Mouse (Mus musculus): Measurements from ENCODE around the gene C1ra. TPM values are rescaled to one million over a fixed set of nuclear protein-coding genes. Genes with fewer than 3 reads are reported as not detected.

C1ra gene
- polyA plus RNA-seq (2012; ENCODE audit: low replicate concordance), result 2.6 and 5.0 TPM in 2 replicates

DNA sequence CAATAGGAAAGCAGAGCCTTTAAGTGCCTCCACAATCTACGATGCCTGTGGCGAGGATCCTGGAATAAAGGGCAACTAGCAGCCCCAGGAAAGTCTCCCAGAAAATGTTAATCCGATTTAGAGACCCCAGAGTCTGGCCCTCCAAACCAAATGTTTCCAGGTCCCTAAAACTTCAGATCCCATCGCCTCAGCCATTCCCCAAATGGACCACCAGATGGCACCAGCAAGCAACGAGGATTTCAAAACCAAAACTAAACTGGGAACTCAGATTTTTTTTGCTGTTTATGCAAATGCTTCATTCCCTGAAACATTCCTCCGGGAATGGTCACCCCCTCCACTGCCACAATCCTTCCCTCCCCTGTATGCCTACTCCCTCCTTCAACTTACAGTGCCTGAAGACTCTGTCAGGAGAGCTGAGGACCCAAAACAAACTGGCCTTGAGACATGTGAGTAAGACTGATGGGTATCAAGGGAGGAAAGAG, at the start of gene C1ra:
Gene C1ra (plus strand): TSS at position 51 of the 482 bp plus-strand sequence.

DNA sequence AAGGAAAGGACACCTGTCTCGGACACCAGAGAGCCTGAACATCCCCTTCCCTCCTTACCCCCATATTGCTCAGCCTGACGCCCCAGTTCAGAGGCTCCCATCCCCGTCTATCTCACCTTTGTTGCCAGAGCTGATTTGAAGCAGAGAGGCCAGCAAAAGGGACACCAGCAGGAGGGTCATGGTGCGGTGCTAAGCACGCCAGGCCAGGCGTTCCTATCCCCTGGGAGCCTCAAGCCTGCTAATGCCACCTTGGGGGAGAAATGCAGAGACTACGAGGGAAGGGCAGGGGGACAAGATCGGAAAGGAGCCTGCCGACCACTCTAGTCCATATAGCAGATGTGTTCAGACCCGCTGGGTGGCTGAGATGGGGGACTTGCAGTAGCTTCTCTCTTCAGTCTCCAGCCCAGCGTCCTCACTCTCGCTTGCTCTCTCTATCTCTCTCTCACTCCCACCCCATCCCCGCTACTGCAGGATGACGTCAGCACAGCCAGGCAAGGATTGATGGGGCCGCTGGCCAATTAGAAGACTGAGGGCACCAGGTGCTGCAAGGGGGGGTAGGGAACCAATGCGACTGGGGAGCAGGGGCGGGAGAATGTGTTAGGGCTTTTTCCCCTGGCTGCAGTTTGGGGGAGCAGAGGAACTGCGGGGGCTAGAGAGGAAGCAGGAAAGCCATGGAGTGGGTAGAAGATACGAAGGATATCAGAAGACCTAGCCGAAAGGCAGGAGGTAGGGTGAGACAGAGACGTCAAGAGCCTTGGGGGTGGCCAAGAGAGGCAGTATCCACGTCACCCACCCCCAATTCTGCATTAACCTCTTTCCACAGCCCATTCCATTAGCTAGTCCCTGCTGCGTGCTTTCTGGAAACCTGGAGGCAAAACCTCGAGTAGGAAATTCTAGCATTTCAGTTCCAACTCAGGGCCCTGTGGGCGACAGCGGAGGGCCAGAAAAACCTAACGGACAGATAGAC, 47.6 kb upstream of the C1ra start, which contains the start of gene Clstn3:
Gene Clstn3 (minus strand): TSS at position 490 of the 967 bp plus-strand sequence.

DNA sequence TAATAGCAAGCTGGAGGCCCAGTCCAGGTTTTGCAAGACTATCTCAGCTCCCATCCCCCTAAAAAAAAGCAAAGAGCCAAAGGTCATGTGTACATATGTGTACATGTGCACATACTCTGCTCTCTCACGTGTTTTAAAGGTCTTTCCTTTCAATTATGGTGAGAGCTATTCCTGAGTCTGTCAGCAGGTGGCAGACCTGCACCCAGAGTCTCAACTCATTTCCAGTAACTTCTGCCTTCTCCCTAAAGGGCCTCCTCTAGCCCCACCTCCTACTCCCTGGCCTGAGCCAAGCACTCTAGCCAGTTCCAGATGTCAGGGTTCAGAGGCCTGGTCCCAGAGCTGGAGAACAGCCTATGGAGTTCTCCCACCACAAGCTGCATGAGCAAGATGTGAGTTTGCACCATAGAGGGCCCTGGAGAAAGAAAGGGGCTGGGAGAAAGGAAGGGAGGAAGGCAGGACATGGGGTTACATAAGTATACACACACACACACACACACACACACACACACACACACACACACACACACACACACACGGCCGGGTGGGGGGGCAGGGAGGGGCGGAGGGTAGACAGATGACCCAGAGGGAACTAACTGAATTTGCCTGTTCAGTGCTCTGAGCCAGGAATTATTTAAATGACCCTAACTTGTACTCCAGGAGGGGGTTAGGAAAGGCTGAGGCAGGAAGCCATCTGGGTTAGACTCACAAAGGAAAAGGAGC, 19.2 kb upstream of the C1ra start, which contains the start of gene C1rl:
Gene C1rl (plus strand): TSS at position 272 of the 720 bp plus-strand sequence.

GRCm38 (mm10) chr6:124542284-124542683, 30.1 kb downstream of the C1ra start, which contains the start of gene C1s1:
TSS of gene C1s1 (minus strand) at chr6:124542359.

GRCm38 (mm10) chr6:124570026-124570425, 57.8 kb downstream of the C1ra start, which contains the start of gene C1rb:
TSS of gene C1rb (plus strand) at chr6:124570294.

Other genes with a start within 250 kb of the C1ra start
- 0.46 and 0.76 TPM in 2 replicates for gene Cd163, start 207.7 kb upstream of the C1ra start, polyA plus RNA-seq (2012; ENCODE audit: low replicate concordance)
- 8.5 and 12.0 TPM in 2 replicates for gene Pex5, start 97.3 kb upstream of the C1ra start, polyA plus RNA-seq (2012; ENCODE audit: low replicate concordance)
- gene Clstn3, start 47.6 kb upstream of the C1ra start, polyA plus RNA-seq (2012; ENCODE audit: low replicate concordance), result 8.9 and 16.4 TPM in 2 replicates
- gene C1rl, start 19.3 kb upstream of the C1ra start, polyA plus RNA-seq (2012; ENCODE audit: low replicate concordance), result 0.07 and 0.46 TPM in 2 replicates
- gene C1s1, start 30.0 kb downstream of the C1ra start, polyA plus RNA-seq (2012; ENCODE audit: low replicate concordance), result 0.06 and 0.26 TPM in 2 replicates
- gene C1rb, start 57.9 kb downstream of the C1ra start, polyA plus RNA-seq (2012; ENCODE audit: low replicate concordance), result not detected in 2 replicates
- not detected in 2 replicates for gene C1s2, start 123.7 kb downstream of the C1ra start, polyA plus RNA-seq (2012; ENCODE audit: low replicate concordance)
- gene Lpcat3, start 150.6 kb downstream of the C1ra start, polyA plus RNA-seq (2012; ENCODE audit: low replicate concordance), result 181 and 313 TPM in 2 replicates
- 121 and 214 TPM in 2 replicates for gene Emg1, start 199.8 kb downstream of the C1ra start, polyA plus RNA-seq (2012; ENCODE audit: low replicate concordance)
- gene Phb2, start 199.9 kb downstream of the C1ra start, polyA plus RNA-seq (2012; ENCODE audit: low replicate concordance), result 176 and 319 TPM in 2 replicates
- 35.0 and 59.4 TPM in 2 replicates for gene Ptpn6, start 226.3 kb downstream of the C1ra start, polyA plus RNA-seq (2012; ENCODE audit: low replicate concordance)
- gene Grcc10, start 229.0 kb downstream of the C1ra start, polyA plus RNA-seq (2012; ENCODE audit: low replicate concordance), result 14.7 and 16.6 TPM in 2 replicates
- 6.5 and 9.2 TPM in 2 replicates for gene Gm45234, start 243.6 kb downstream of the C1ra start, polyA plus RNA-seq (2012; ENCODE audit: low replicate concordance)
- gene Atn1, start 244.1 kb downstream of the C1ra start, polyA plus RNA-seq (2012; ENCODE audit: low replicate concordance), result 34.5 and 35.4 TPM in 2 replicates

Measured in leukemia stem cell, adult 10-12 weeks (primary cell).